8 mouse cellular contexts compared by ENCODE assay signal in genomic region chr10:94034876-94035657, GRCm38 (mm10). TPM values are rescaled to one million over a fixed set of nuclear protein-coding genes. Genes with fewer than 3 reads are reported as not detected.
DNase-seq lines count a peak whose midpoint lies in the region; ATAC-seq and TF ChIP-seq lines count a peak whose summit lies in the region.

No protein-coding gene starts in this region.

- WGBS in forebrain, embryonic 16.5 days: 2% methylated on average over 30 of the region's 30 CpGs
- 2% methylated on average over 30 of the region's 30 CpGs for WGBS in kidney, adult 2 months
- WGBS in neural tube, embryonic 15.5 days: 2% methylated on average over 30 of the region's 30 CpGs

- peak; percentile 68 for ATAC-seq in forebrain, embryonic 16.5 days
- peak; percentile 80 for ATAC-seq in neural tube, embryonic 15.5 days (ENCODE audit: low FRiP score)

- H3K27me3 ChIP-seq in forebrain, embryonic 16.5 days (replicated peaks; ENCODE audit: control insufficient read depth, insufficient read depth, low read length): no peaks in the 10 kb centered on the region
- H3K27me3 ChIP-seq in kidney, adult 2 months (replicated peaks; ENCODE audit: control insufficient read depth, insufficient read depth, low read length): no peaks in the 10 kb centered on the region
- H3K27me3 ChIP-seq in neural tube, embryonic 15.5 days (replicated peaks): no peaks in the 10 kb centered on the region

- H3K4me2 ChIP-seq in forebrain, embryonic 16.5 days (ENCODE audit: low read length): peak overlapping the region; percentile 79
- H3K4me2 ChIP-seq in neural tube, embryonic 15.5 days: peak overlapping the region; percentile 64

- no peaks in the 10 kb centered on the region; the same call in 1 of the 2 replicates for H3K36me3 ChIP-seq in forebrain, embryonic 16.5 days (ENCODE audit: control insufficient read depth, insufficient read depth)
- no peaks in the 10 kb centered on the region for H3K36me3 ChIP-seq in kidney, adult 2 months (ENCODE audit: control insufficient read depth, insufficient read depth, low read length)
- H3K36me3 ChIP-seq in neural tube, embryonic 15.5 days: peaks cover 1% of the 10 kb centered on the region; the same call in 1 of the 2 replicates

- peak overlapping the region; percentile 84 for H3K4me3 ChIP-seq in forebrain, embryonic 16.5 days (replicated peaks; ENCODE audit: low read length)
- peak overlapping the region; percentile 94 for H3K4me3 ChIP-seq in kidney, adult 2 months (ENCODE audit: insufficient read depth, low read depth, low read length)
- peak overlapping the region; percentile 66 for H3K4me3 ChIP-seq in neural tube, embryonic 15.5 days (replicated peaks)

- peak overlapping the region; percentile 47 for H3K27ac ChIP-seq in forebrain, embryonic 16.5 days (ENCODE audit: low read length)
- H3K27ac ChIP-seq in kidney, adult 2 months (ENCODE audit: insufficient read depth, low read depth, low read length): peak overlapping the region; percentile 36; the same call in 1 of the 2 replicates
- peak overlapping the region; percentile 82 for H3K27ac ChIP-seq in neural tube, embryonic 15.5 days (replicated peaks)

- peak; percentile 50 for DNase-seq in right cerebral cortex, postnatal 14 days
- DNase-seq in right cerebral cortex, adult 18-20 months: no peak
- DNase-seq in brain, embryonic 18.5 days (ENCODE audit: low read depth, low spot score): peak; percentile 18
- peak; percentile 76 for DNase-seq in kidney, adult 2 months
- peak; percentile 67 to 70 for DNase-seq in lung, adult 18-20 months
- no peak for DNase-seq in adipocyte (ENCODE audit: low spot score)

- TF ChIP-seq CTCF in kidney, adult 2 months (conservative IDR thresholded peaks at IDR 0.05; ENCODE audit: insufficient read depth, insufficient read length, low read depth, low read length): no peak

- no peaks in the 10 kb centered on the region for H3K9me3 ChIP-seq in forebrain, embryonic 16.5 days (ENCODE audit: control insufficient read depth, low read length)
- H3K9me3 ChIP-seq in neural tube, embryonic 15.5 days (replicated peaks): no peaks in the 10 kb centered on the region

- H3K9ac ChIP-seq in forebrain, embryonic 16.5 days (replicated peaks; ENCODE audit: low read depth, low read length): peak overlapping the region; percentile 93
- H3K9ac ChIP-seq in neural tube, embryonic 15.5 days (replicated peaks): peak overlapping the region; percentile 77

- no peak for TF ChIP-seq POLR2A in kidney, adult 2 months (IDR thresholded peaks at IDR 0.05; ENCODE audit: low read depth, low read length)

- peaks cover 18% of the 10 kb centered on the region for H3K4me1 ChIP-seq in forebrain, embryonic 16.5 days (replicated peaks; ENCODE audit: control insufficient read depth, insufficient read depth, low read length)
- no peaks in the 10 kb centered on the region; the same call in 1 of the 2 replicates for H3K4me1 ChIP-seq in kidney, adult 2 months (ENCODE audit: control insufficient read depth, insufficient read depth, low read length)
- H3K4me1 ChIP-seq in neural tube, embryonic 15.5 days: peaks cover 34% of the 10 kb centered on the region

RNA-seq across cellular contexts. Expression of gene Vezt, which starts 0.6 kb away (rescaled TPM):
- polyA plus RNA-seq in forebrain, embryonic 16.5 days (2015; fragmentation: Nextera tagmentation; extraction: Ambion mirVana): 67.1 and 71.4 TPM in 2 replicates
- polyA plus RNA-seq in kidney, adult 2 months (2012; rRNA removed): 11.2 and 12.2 TPM in 2 replicates
- polyA plus RNA-seq in neural tube, embryonic 15.5 days (2015; fragmentation: Nextera tagmentation; extraction: Ambion mirVana): 42.3 and 43.1 TPM in 2 replicates

RNA-seq across cellular contexts. Expression of gene Fgd6, which starts 0.7 kb away (rescaled TPM):
- 1.6 and 1.8 TPM in 2 replicates for polyA plus RNA-seq in forebrain, embryonic 16.5 days (2015; fragmentation: Nextera tagmentation; extraction: Ambion mirVana)
- polyA plus RNA-seq in kidney, adult 2 months (2012; rRNA removed): 2.3 TPM in 2 replicates
- polyA plus RNA-seq in neural tube, embryonic 15.5 days (2015; fragmentation: Nextera tagmentation; extraction: Ambion mirVana): 1.8 and 2.3 TPM in 2 replicates

Comparison
In these comparisons a context has a peak if more than half of its experiments do, and no peak if none do; other contexts are left out.
1. DNase-seq: peak in right cerebral cortex, postnatal 14 days (single experiment), brain, embryonic 18.5 days (single experiment), kidney, adult 2 months (single experiment) and lung, adult 18-20 months (2 of 2); none in right cerebral cortex, adult 18-20 months (single experiment) and adipocyte (single experiment).
2. Peak in every context shown above with its lines, with median percentiles within 50 percentile points of each other: H3K27ac ChIP-seq and H3K4me3 ChIP-seq.